Mouse (Mus musculus) heart, embryonic 15.5 days (tissue): ENCODE measurements around the gene Hipk2. TPM values are rescaled to one million over a fixed set of nuclear protein-coding genes. Genes with fewer than 3 reads are reported as not detected.

Source experiments
- ATAC-seq: fragments of 200-750 bp; cut with Nextera tagmentation; replicated peaks from 2 replicates; pipeline ENCODE4 v1.8.0; 2017; ENCODE audit warnings: low read depth, moderate TSS enrichment; ENCODE audit not compliant: insufficient number of reproducible peaks, insufficient read depth, low FRiP score
- H3K27ac ChIP-seq: fragments of 300-500 bp; sonication (generic); 2 replicates; pipeline ENCODE4 v1.5.1; 2015; ENCODE audit warnings: mild to moderate bottlenecking, inconsistent platforms
- H3K27me3 ChIP-seq: fragments of 300-500 bp; sonication (generic); 2 replicates; pipeline ENCODE4 v1.6.1; 2015; ENCODE audit warnings: inconsistent platforms
- H3K36me3 ChIP-seq: fragments of 300-500 bp; sonication (generic); 2 replicates; pipeline ENCODE4 v1.6.1; 2015; ENCODE audit warnings: mild to moderate bottlenecking, inconsistent platforms
- H3K4me1 ChIP-seq: fragments of 300-500 bp; sonication (generic); replicated peaks from 2 replicates; pipeline ENCODE4 v1.6.1; 2015; ENCODE audit warnings: inconsistent platforms
- H3K4me2 ChIP-seq: fragments of 300-500 bp; sonication (generic); 2 replicates; pipeline ENCODE4 v1.6.1; 2015; ENCODE audit warnings: inconsistent platforms, mild to moderate bottlenecking, moderate library complexity
- H3K4me3 ChIP-seq: fragments of 300-500 bp; sonication (generic); 2 replicates; pipeline ENCODE4 v1.5.1; 2015; ENCODE audit warnings: mild to moderate bottlenecking, inconsistent platforms
- H3K9ac ChIP-seq: fragments of 300-500 bp; sonication (generic); 2 replicates; pipeline ENCODE4 v1.6.1; 2015; ENCODE audit warnings: mild to moderate bottlenecking, inconsistent platforms
- H3K9me3 ChIP-seq: fragments of 300-500 bp; sonication (generic); replicated peaks from 2 replicates; pipeline ENCODE4 v1.6.1; 2016; ENCODE audit warnings: inconsistent platforms
- WGBS: fragments of 180-500 bp; shearing (Covaris S2); methylation state at CpG from one replicate; pipeline ENCODE4 v1.1.7; 2015; ENCODE audit warnings: mixed read lengths; 5-methylcytosine and 5-hydroxymethylcytosine counted together
- polyA plus RNA-seq: library from polyadenylated mRNA; unstranded; fragments of >200 nt; fragmentation: Nextera tagmentation; extraction: Ambion mirVana; gene quantifications from 2 replicates; pipeline ENCODE4 v1.2.1, GENCODE M21; 2015

Gene Hipk2
- polyA plus RNA-seq, 1 experiment from 2014 or later: 8.8 TPM

DNA sequence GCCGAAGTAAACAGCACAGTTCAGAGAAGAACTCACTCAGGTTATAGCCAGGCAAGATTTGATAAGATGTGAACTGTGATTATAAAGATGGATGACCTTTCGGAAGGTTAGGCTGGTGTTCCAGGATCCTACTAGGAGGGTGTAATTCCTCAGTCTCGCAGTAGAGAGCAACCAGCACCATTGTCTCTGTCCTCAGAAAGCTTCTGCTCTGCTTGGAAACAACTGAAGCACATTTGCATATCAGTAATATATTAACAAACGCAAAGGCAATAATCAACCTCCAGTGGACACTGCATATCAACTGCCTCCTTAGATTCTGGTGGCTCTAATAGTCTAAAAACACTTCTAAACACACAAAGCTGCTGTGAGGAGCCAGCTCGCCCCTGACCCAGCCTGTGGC is 48.5 kb downstream of the Hipk2 start:
- Histone ChIP-seq H3K9ac (no peak overlapping the region), H3K27ac (no peak overlapping the region), H3K27me3 (no peaks in the 10 kb centered on the region), H3K36me3 (no peaks in the 10 kb centered on the region), H3K4me3 (no peak overlapping the region), H3K9me3 (no peaks in the 10 kb centered on the region), H3K4me1 (peaks cover 14% of the 10 kb centered on the region), H3K4me2 (no peak overlapping the region)
- no peak for ATAC-seq
- WGBS: 80% methylated on average over 5 of the region's 5 CpGs

GRCm38 (mm10) chr6:38826857-38827256 is 49.1 kb downstream of the Hipk2 start:
- Histone ChIP-seq H3K4me1 (peaks cover 10% of the 10 kb centered on the region), H3K4me2 (no peak overlapping the region)
- WGBS: 56% methylated on average over 3 of the region's 3 CpGs

DNA sequence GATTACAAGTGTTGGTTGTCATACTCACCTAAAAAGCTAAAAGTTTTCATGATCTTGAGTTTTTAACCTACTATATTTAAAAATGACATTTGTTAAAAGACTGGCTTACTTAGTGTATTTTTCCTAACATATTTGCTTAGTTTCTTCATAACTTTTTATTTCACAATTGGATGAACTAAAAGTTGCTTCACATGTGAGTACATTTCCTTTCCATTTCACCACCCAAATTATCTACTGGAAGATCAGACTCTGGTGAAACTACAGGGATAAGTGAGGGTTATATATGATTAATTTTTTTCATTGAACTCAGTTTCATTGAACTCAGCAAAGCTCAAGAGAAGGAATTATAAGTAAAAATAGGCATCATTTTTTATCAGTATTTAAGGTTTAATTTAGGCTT is 50.1 kb downstream of the Hipk2 start:
- no peak overlapping the region for H3K4me3 ChIP-seq
- H3K4me1 ChIP-seq: peaks cover 14% of the 10 kb centered on the region
- no peak overlapping the region for H3K27ac ChIP-seq
- no peak overlapping the region for H3K4me2 ChIP-seq
- H3K9me3 ChIP-seq: no peaks in the 10 kb centered on the region
- H3K27me3 ChIP-seq: no peaks in the 10 kb centered on the region
- ATAC-seq: no peak
- no peaks in the 10 kb centered on the region for H3K36me3 ChIP-seq
- H3K9ac ChIP-seq: no peak overlapping the region

More at GRCm38 (mm10) chr6:38826857-38827256, 49.1 kb downstream of the Hipk2 start:
- Histone ChIP-seq H3K27ac (no peak overlapping the region), H3K27me3 (no peaks in the 10 kb centered on the region), H3K9ac (no peak overlapping the region), H3K36me3 (no peaks in the 10 kb centered on the region), H3K4me3 (no peak overlapping the region), H3K9me3 (no peaks in the 10 kb centered on the region)
- no peak for ATAC-seq

- H3K27me3 ChIP-seq: no peaks in the 10 kb centered on the region
- ATAC-seq: no peak
- H3K36me3 ChIP-seq: peaks cover 2% of the 10 kb centered on the region
- no peak overlapping the region for H3K9ac ChIP-seq
- H3K27ac ChIP-seq: no peak overlapping the region
- no peaks in the 10 kb centered on the region for H3K9me3 ChIP-seq
- H3K4me1 ChIP-seq: peaks cover 11% of the 10 kb centered on the region
- H3K4me3 ChIP-seq: no peak overlapping the region
- no peak overlapping the region for H3K4me2 ChIP-seq
Observed at GRCm38 (mm10) chr6:38823827-38824226, 52.1 kb downstream of the Hipk2 start.

- Histone ChIP-seq H3K9ac (no peak overlapping the region), H3K36me3 (peaks cover 9% of the 10 kb centered on the region), H3K4me1 (peaks cover 11% of the 10 kb centered on the region), H3K4me3 (no peak overlapping the region), H3K9me3 (no peaks in the 10 kb centered on the region), H3K27me3 (no peaks in the 10 kb centered on the region), H3K27ac (no peak overlapping the region), H3K4me2 (no peak overlapping the region)
- ATAC-seq: no peak
- WGBS: 94% methylated on average over 4 of the region's 4 CpGs
Observed at GRCm38 (mm10) chr6:38823164-38823563, 52.8 kb downstream of the Hipk2 start.

DNA sequence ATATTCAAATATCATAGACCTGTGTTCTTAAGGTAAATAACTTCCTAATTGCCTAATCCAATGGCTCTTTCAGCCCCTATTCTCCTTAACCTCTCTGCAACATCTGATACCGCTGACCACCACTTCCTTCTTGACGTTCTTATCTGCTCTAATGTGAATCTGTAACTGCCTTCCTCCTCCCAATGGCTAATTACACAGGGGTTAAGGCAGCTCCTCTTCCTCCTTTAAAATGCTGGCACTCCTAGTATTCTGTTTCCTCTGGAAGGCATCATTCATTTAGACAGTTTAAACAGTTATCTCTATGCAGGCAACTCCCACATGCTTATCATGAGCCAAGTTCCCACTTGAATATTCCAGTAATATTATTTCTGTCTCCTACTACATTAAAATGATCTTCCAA is 54.3 kb downstream of the Hipk2 start:
- WGBS: 45% methylated on average over 2 of the region's 2 CpGs
- no peak overlapping the region for H3K4me3 ChIP-seq
- no peak for ATAC-seq
- H3K9ac ChIP-seq: no peak overlapping the region
- no peaks in the 10 kb centered on the region for H3K27me3 ChIP-seq
- H3K4me2 ChIP-seq: no peak overlapping the region
- peaks cover 15% of the 10 kb centered on the region for H3K36me3 ChIP-seq
- H3K4me1 ChIP-seq: peaks cover 14% of the 10 kb centered on the region
- H3K27ac ChIP-seq: no peak overlapping the region
- no peaks in the 10 kb centered on the region for H3K9me3 ChIP-seq

GRCm38 (mm10) chr6:38820862-38821261 is 55.1 kb downstream of the Hipk2 start:
- Histone ChIP-seq H3K27me3 (no peaks in the 10 kb centered on the region), H3K4me1 (peaks cover 22% of the 10 kb centered on the region), H3K36me3 (peaks cover 15% of the 10 kb centered on the region), H3K4me3 (no peak overlapping the region), H3K9me3 (no peaks in the 10 kb centered on the region), H3K9ac (no peak overlapping the region), H3K4me2 (no peak overlapping the region), H3K27ac (no peak overlapping the region)
- no peak for ATAC-seq
- WGBS: 94% methylated on average over 1 of the region's 1 CpGs

GRCm38 (mm10) chr6:38816216-38816615 is 59.7 kb downstream of the Hipk2 start:
- Histone ChIP-seq H3K4me3 (no peak overlapping the region), H3K4me2 (no peak overlapping the region), H3K4me1 (peaks cover 33% of the 10 kb centered on the region), H3K27ac (peak overlapping the region; percentile 11; the same call in 1 of the 2 replicates), H3K9ac (no peak overlapping the region), H3K9me3 (no peaks in the 10 kb centered on the region), H3K36me3 (peaks cover 15% of the 10 kb centered on the region), H3K27me3 (no peaks in the 10 kb centered on the region)
- no peak for ATAC-seq
- WGBS: 91% methylated on average over 1 of the region's 1 CpGs

- Histone ChIP-seq H3K4me1 (peaks cover 39% of the 10 kb centered on the region), H3K27me3 (no peaks in the 10 kb centered on the region), H3K9me3 (no peaks in the 10 kb centered on the region), H3K36me3 (peaks cover 15% of the 10 kb centered on the region), H3K4me3 (no peak overlapping the region), H3K4me2 (no peak overlapping the region), H3K9ac (no peak overlapping the region), H3K27ac (no peak overlapping the region)
- WGBS: 72% methylated on average over 2 of the region's 2 CpGs
- ATAC-seq: no peak
Observed at GRCm38 (mm10) chr6:38815582-38815981, 60.4 kb downstream of the Hipk2 start.

- Histone ChIP-seq H3K4me1 (peaks cover 46% of the 10 kb centered on the region), H3K9me3 (no peaks in the 10 kb centered on the region), H3K27me3 (no peaks in the 10 kb centered on the region), H3K4me3 (no peak overlapping the region), H3K36me3 (peaks cover 15% of the 10 kb centered on the region), H3K4me2 (no peak overlapping the region), H3K27ac (no peak overlapping the region), H3K9ac (no peak overlapping the region)
- 77% methylated on average over 2 of the region's 2 CpGs for WGBS
- no peak for ATAC-seq
Observed at GRCm38 (mm10) chr6:38814690-38815089, 61.3 kb downstream of the Hipk2 start.

DNA sequence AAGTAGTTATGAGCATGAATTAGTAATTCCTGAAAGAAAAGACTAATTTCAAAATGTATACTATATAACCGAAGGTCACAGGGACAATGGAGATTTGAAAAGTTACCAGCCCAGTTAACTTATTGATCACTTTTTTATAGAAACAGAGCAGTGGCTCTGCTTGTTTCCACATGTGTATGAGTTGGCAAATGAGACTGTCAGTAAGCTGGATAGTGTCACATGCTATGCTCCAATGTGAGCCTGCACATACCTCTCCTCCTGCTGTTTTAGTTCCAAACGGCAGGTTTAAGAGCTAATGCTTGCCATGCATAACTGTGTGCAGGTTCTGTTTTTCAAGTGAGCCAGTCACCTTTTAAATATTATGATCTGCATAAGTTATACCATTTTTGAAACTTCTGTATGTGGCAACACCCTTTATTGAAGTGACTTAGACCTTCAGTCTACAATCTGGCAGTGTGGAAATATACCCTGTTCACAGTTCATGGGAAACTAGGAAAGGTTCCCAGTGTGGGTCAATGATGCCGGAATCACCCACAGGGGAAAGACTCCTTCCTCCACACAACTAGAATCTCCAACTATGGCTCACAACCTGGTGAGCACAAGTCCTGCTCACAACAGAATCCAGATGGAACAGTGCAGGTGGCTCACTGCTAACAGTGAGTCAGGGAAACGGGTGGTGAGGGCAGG is 64.4 kb downstream of the Hipk2 start:
- no peak for ATAC-seq
- Histone ChIP-seq H3K4me2 (no peak overlapping the region), H3K27me3 (no peaks in the 10 kb centered on the region), H3K9ac (no peak overlapping the region), H3K36me3 (no peaks in the 10 kb centered on the region), H3K4me3 (no peak overlapping the region), H3K27ac (no peak overlapping the region), H3K4me1 (peaks cover 59% of the 10 kb centered on the region), H3K9me3 (no peaks in the 10 kb centered on the region)
- WGBS: 71% methylated on average over 4 of the region's 4 CpGs

GRCm38 (mm10) chr6:38810121-38810475 is 65.9 kb downstream of the Hipk2 start:
- peak; percentile 11; the same call in 1 of the 2 replicates for ATAC-seq
- Histone ChIP-seq H3K4me1 (peaks cover 54% of the 10 kb centered on the region), H3K27ac (peak overlapping the region; percentile 58), H3K9me3 (no peaks in the 10 kb centered on the region), H3K9ac (no peak overlapping the region), H3K36me3 (no peaks in the 10 kb centered on the region), H3K4me2 (no peak overlapping the region), H3K4me3 (no peak overlapping the region), H3K27me3 (no peaks in the 10 kb centered on the region)
- WGBS: 23% methylated on average over 2 of the region's 2 CpGs
